Mouse (Mus musculus) ES-Bruce4 (cell line): ENCODE results near the gene Polr3e. TPM values are rescaled to one million over a fixed set of nuclear protein-coding genes. Genes with fewer than 3 reads are reported as not detected.
"Not testable (repeated sequence)": the region's sequence is repeated elsewhere in the genome, so short reads cannot be mapped to it uniquely, and the experiment has no call there.

Experiments used
- H3K27ac ChIP-seq: 2 replicates; pipeline ENCODE4 v1.5.1; 2012; ENCODE audit warnings: low read length, inconsistent platforms; ENCODE audit not compliant: insufficient read depth
- H3K27me3 ChIP-seq: 2 replicates; pipeline ENCODE4 v1.6.1; 2012; ENCODE audit warnings: mild to moderate bottlenecking, low read length, inconsistent platforms; ENCODE audit not compliant: control insufficient read depth, poor library complexity, insufficient read depth, severe bottlenecking
- H3K36me3 ChIP-seq: 2 replicates; pipeline ENCODE4 v1.6.1; 2012; ENCODE audit warnings: inconsistent platforms, mild to moderate bottlenecking, low read length, moderate library complexity; ENCODE audit not compliant: control insufficient read depth, poor library complexity, insufficient read depth, severe bottlenecking
- H3K4me1 ChIP-seq: one replicate; pipeline ENCODE4 v1.8.1; 2011; ENCODE audit warnings: low read length; ENCODE audit not compliant: control insufficient read depth, insufficient read depth
- H3K4me3 ChIP-seq: 2 replicates; pipeline ENCODE4 v1.5.1; 2011; ENCODE audit warnings: low read depth, mild to moderate bottlenecking, low read length
- H3K9ac ChIP-seq: 2 replicates; pipeline ENCODE4 v1.6.1; 2012; ENCODE audit warnings: low read depth, mild to moderate bottlenecking, inconsistent platforms; ENCODE audit not compliant: poor library complexity, severe bottlenecking
- H3K9me3 ChIP-seq: replicated peaks from 2 replicates; pipeline ENCODE4 v1.6.1; 2012; ENCODE audit warnings: mild to moderate bottlenecking, low read length, inconsistent platforms; ENCODE audit not compliant: control insufficient read depth, poor library complexity, insufficient read depth, severe bottlenecking
- CTCF ChIP-seq: IDR thresholded peaks from one replicate; pipeline ENCODE4 v1.8.1; 2011; ENCODE audit warnings: low read depth, low read length
- EP300 ChIP-seq: IDR thresholded peaks from 2 replicates; pipeline ENCODE4 v1.6.1; 2011; ENCODE audit warnings: low read depth, low read length; ENCODE audit not compliant: insufficient read depth
- POLR2A ChIP-seq: IDR thresholded peaks from one replicate; pipeline ENCODE4 v1.8.1; 2011; ENCODE audit warnings: low read length; ENCODE audit not compliant: insufficient read depth
- polyA plus RNA-seq: library from polyadenylated mRNA; stranded (reverse); fragments of >200 nt; gene quantifications from 2 replicates; pipeline ENCODE4 v1.2.4, GENCODE M21; 2011; ENCODE audit warnings: low read depth; ENCODE audit not compliant: missing spikeins, insufficient read depth, insufficient read length

The Polr3e gene
- polyA plus RNA-seq, 1 experiment: 36.0 TPM

DNA sequence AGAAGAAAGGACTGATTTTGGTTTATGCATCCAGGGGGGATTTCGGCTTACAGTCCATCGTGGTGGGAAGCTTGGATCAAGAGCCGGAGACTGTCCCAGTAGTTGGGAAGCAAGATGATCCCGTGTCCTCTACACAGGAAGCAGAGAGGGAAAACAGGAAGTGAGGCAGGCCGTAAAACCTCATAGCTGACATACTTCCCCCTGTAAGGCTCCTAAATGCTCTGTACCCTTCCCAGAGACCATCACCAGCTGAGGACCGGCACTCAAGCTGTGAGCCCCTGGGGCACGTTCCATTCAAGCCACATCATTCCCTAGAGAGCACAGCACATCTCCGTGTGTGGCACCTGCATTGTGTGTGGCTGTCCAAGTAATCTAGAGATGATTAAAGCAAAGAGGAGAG lies 15.8 kb upstream of the Polr3e start:
- Histone ChIP-seq H3K4me1 (peaks cover 6% of the 10 kb centered on the region), H3K9me3 (no peaks in the 10 kb centered on the region), H3K36me3 (no peaks in the 10 kb centered on the region), H3K27me3 (no peaks in the 10 kb centered on the region), H3K9ac (no peak overlapping the region), H3K4me3 (no peak overlapping the region), H3K27ac (no peak overlapping the region)
- peak; percentile 60; the same call in 1 of the 2 replicates for TF ChIP-seq EP300
- TF ChIP-seq POLR2A: no peak

GRCm38 (mm10) chr7:120902931-120903330 lies 14.6 kb upstream of the Polr3e start:
- H3K4me3 ChIP-seq: no peak overlapping the region

GRCm38 (mm10) chr7:120910172-120910571 lies 7.4 kb upstream of the Polr3e start:
- not testable (repeated sequence) for H3K4me1 ChIP-seq

More at GRCm38 (mm10) chr7:120902931-120903330, 14.6 kb upstream of the Polr3e start:
- Histone ChIP-seq H3K9me3 (no peaks in the 10 kb centered on the region), H3K27ac (no peak overlapping the region), H3K9ac (no peak overlapping the region), H3K4me1 (peaks cover 6% of the 10 kb centered on the region), H3K27me3 (no peaks in the 10 kb centered on the region), H3K36me3 (no peaks in the 10 kb centered on the region)
- TF ChIP-seq POLR2A: no peak
- no peak for TF ChIP-seq CTCF
- no peak for TF ChIP-seq EP300

GRCm38 (mm10) chr7:120911268-120911667 lies 6.3 kb upstream of the Polr3e start:
- not testable (repeated sequence) for H3K27me3 ChIP-seq, H3K9ac ChIP-seq, H3K27ac ChIP-seq, H3K4me3 ChIP-seq, H3K9me3 ChIP-seq, H3K36me3 ChIP-seq, H3K4me1 ChIP-seq

More at GRCm38 (mm10) chr7:120910172-120910571, 7.4 kb upstream of the Polr3e start:
- not testable (repeated sequence) for H3K27me3 ChIP-seq, H3K9me3 ChIP-seq, H3K9ac ChIP-seq, H3K27ac ChIP-seq, H3K4me3 ChIP-seq, H3K36me3 ChIP-seq

GRCm38 (mm10) chr7:120913332-120913731 lies 4.2 kb upstream of the Polr3e start:
- Histone ChIP-seq H3K36me3 (no peaks in the 10 kb centered on the region), H3K27ac (no peak overlapping the region), H3K4me1 (peaks cover 1% of the 10 kb centered on the region), H3K9ac (no peak overlapping the region), H3K4me3 (no peak overlapping the region), H3K9me3 (no peaks in the 10 kb centered on the region), H3K27me3 (no peaks in the 10 kb centered on the region)
- TF ChIP-seq EP300 (no peak), POLR2A (no peak), CTCF (no peak)

DNA sequence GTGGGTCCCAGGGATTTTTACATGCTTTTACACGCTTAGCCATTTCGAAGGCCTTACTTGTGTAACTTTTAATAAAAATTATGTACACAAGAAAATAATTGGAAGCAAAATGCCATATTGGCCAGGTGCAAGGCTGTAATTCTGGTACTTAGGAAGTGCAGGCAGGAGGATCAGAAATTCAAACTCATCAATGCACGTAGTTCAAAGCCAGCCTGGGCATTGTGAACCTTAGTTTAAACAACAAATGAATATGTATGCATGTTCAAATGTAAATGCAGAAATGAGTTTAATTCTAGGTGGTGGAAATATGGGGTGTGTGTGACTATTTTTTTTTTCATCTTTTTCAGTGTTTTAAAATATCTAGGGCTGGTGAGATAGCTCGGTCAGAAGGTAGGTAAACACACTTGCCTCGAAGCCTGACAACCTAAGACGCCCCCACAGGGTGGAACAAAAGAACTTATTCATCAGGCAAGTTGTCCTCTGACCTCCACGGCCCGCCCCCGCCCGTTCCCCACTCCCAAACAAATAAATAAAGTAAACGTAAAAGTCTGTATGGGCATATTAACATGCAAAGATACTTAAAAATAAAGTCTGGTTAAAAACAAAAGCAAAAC lies 1.2 kb upstream of the Polr3e start:
- H3K9me3 ChIP-seq: no peaks in the 10 kb centered on the region
- H3K27ac ChIP-seq: no peak overlapping the region
- H3K4me1 ChIP-seq: peaks cover 6% of the 10 kb centered on the region
- no peak overlapping the region for H3K9ac ChIP-seq
- no peak overlapping the region for H3K4me3 ChIP-seq
- H3K27me3 ChIP-seq: no peaks in the 10 kb centered on the region
- TF ChIP-seq CTCF: no peak
- TF ChIP-seq POLR2A: no peak
- TF ChIP-seq EP300: no peak
- H3K36me3 ChIP-seq: no peaks in the 10 kb centered on the region

DNA sequence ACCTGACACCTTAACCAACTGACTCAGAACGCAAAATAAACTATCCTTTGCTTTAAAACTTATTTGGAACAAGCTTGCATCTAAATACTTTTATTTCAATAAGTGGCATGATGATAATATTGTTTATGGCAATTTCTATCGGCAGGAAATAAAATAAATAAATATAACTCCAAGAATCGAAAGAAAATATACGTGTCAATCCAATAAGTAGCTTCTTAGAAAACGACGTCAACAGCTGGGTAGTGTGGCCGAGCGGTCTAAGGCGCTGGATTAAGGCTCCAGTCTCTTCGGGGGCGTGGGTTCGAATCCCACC lies 309 bp upstream of the Polr3e start:
- no peak overlapping the region for H3K27ac ChIP-seq
- no peak for TF ChIP-seq EP300
- TF ChIP-seq CTCF: no peak
- no peak for TF ChIP-seq POLR2A
- no peak overlapping the region for H3K9ac ChIP-seq
- no peaks in the 10 kb centered on the region for H3K27me3 ChIP-seq
- H3K4me3 ChIP-seq: no peak overlapping the region
- peaks cover 6% of the 10 kb centered on the region for H3K4me1 ChIP-seq
- no peaks in the 10 kb centered on the region for H3K36me3 ChIP-seq
- no peaks in the 10 kb centered on the region for H3K9me3 ChIP-seq
